In the genomic region with DNA sequence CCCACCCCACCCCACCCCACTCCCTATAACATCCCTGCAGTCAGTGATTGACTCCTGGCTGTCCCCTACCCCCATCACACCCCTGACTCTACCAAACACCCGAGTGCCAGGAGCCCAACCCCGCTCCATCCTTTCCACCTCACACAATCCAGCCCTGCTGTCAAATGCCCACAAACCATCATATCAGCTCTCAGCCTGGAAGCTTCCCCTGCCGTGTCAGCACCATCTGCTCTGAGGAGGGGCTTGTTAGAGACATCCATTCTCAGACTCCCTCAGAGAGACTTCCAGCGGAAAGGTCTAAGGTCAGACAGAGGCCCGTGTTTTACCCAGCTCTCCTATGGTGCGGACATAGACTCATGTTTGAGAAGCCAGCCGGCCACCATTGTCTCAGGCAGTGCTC, we compare ENCODE assay signal across 14 mouse cellular contexts. TPM values are rescaled to one million over a fixed set of nuclear protein-coding genes. Genes with fewer than 3 reads are reported as not detected.
DNase-seq lines count a peak whose midpoint lies in the region; ATAC-seq and TF ChIP-seq lines count a peak whose summit lies in the region.
"Had no signal": no experiment of that assay in that cellular context is flagged by ENCODE, and none has a peak within 500 bp of the region (broad histone marks: within the 10 kb centered on the region; RNA-seq: fewer than 3 reads in every experiment).

No protein-coding gene starts in this region.

- WGBS in heart, embryonic 10.5 days = 26% methylated on average over 7 of the region's 7 CpGs
- WGBS in heart, adult 2 months = 36% methylated on average over 7 of the region's 7 CpGs
- WGBS in liver, embryonic 13.5 days (ENCODE audit: insufficient replicate concordance) = 41% methylated on average over 7 of the region's 7 CpGs
- 53% methylated on average over 7 of the region's 7 CpGs for WGBS in liver, postnatal 0 days (ENCODE audit: insufficient replicate concordance)
- 34% methylated on average over 7 of the region's 7 CpGs for WGBS in hindbrain, embryonic 16.5 days

- no peak for TF ChIP-seq CTCF in heart, adult 2 months (IDR thresholded peaks at IDR 0.05)
- TF ChIP-seq CTCF in liver, postnatal 0 days (IDR thresholded peaks at IDR 0.05; ENCODE audit: low read depth) = no peak

- peaks cover 38% of the 10 kb centered on the region for H3K4me1 ChIP-seq in heart, embryonic 10.5 days
- H3K4me1 ChIP-seq in heart, adult 2 months (ENCODE audit: control insufficient read depth, insufficient read depth, low read length) = peaks cover 10% of the 10 kb centered on the region
- peaks cover 4% of the 10 kb centered on the region for H3K4me1 ChIP-seq in liver, embryonic 13.5 days (replicated peaks)
- H3K4me1 ChIP-seq in liver, postnatal 0 days (ENCODE audit: insufficient read depth) = peaks cover 6% of the 10 kb centered on the region; the same call in 1 of the 2 replicates
- H3K4me1 ChIP-seq in hindbrain, embryonic 16.5 days (ENCODE audit: control insufficient read depth, insufficient read depth, low read depth, low read length) = no peaks in the 10 kb centered on the region
- H3K4me1 ChIP-seq: stomach, embryonic 15.5 days had no signal

- H3K4me3 ChIP-seq in heart, embryonic 10.5 days = no peak overlapping the region; the same call in 1 of the 2 replicates
- no peak overlapping the region for H3K4me3 ChIP-seq in heart, adult 2 months
- no peak overlapping the region for H3K4me3 ChIP-seq in liver, embryonic 13.5 days (replicated peaks)
- no peak overlapping the region for H3K4me3 ChIP-seq in liver, postnatal 0 days (ENCODE audit: low read depth, low read length)
- no peak overlapping the region for H3K4me3 ChIP-seq in hindbrain, embryonic 16.5 days (ENCODE audit: low read length)
- H3K4me3 ChIP-seq: gastrocnemius, adult 2 months; liver, embryonic 15.5 days; stomach, embryonic 15.5 days had no signal

- peak; percentile 81 for DNase-seq in heart, embryonic 10.5 days (ENCODE audit: low spot score)
- DNase-seq in heart, adult 2 months = no peak
- no peak for DNase-seq in liver, embryonic 13.5 days
- DNase-seq in liver, postnatal 0 days = no peak
- DNase-seq in embryo, embryonic 10.5 days (ENCODE audit: low spot score) = peak; percentile 72
- DNase-seq in T-cell, adult 2 months (ENCODE audit: low spot score) = no peak
- DNase-seq in left cerebral cortex, postnatal 36 days (ENCODE audit: low spot score in 2 of 2) = no peak
- DNase-seq: adrenal gland, postnatal 10 days; gastrocnemius, adult 2 months; kidney, postnatal 36 days; right cerebral cortex, adult 18-20 months had no signal

- no peak overlapping the region for H3K9ac ChIP-seq in heart, adult 2 months (ENCODE audit: low read depth, low read length)
- H3K9ac ChIP-seq in liver, embryonic 13.5 days = no peak overlapping the region
- no peak overlapping the region for H3K9ac ChIP-seq in liver, postnatal 0 days (replicated peaks)
- no peak overlapping the region for H3K9ac ChIP-seq in hindbrain, embryonic 16.5 days (ENCODE audit: low read depth, low read length)
- H3K9ac ChIP-seq: liver, embryonic 15.5 days; stomach, embryonic 15.5 days had no signal

- no peak for TF ChIP-seq EP300 in heart, adult 2 months (IDR thresholded peaks at IDR 0.05; ENCODE audit: insufficient read depth, low read depth, low read length)
- no peak for TF ChIP-seq EP300 in liver, postnatal 0 days (IDR thresholded peaks at IDR 0.05; ENCODE audit: low read depth)

- H3K9me3 ChIP-seq in heart, embryonic 10.5 days = 0 out of 2 replicates have a peak, but pooled peaks cover under 1% of the 10 kb centered on the region
- H3K9me3 ChIP-seq in liver, embryonic 13.5 days (replicated peaks) = no peaks in the 10 kb centered on the region
- H3K9me3 ChIP-seq in liver, postnatal 0 days (ENCODE audit: low read length) = no peaks in the 10 kb centered on the region
- no peaks in the 10 kb centered on the region for H3K9me3 ChIP-seq in hindbrain, embryonic 16.5 days (ENCODE audit: control insufficient read depth, low read length)
- H3K9me3 ChIP-seq: liver, embryonic 15.5 days; stomach, embryonic 15.5 days had no signal

- H3K4me2 ChIP-seq in liver, embryonic 13.5 days = no peak overlapping the region
- H3K4me2 ChIP-seq in liver, postnatal 0 days (ENCODE audit: low read depth, low read length) = no peak overlapping the region
- no peak overlapping the region for H3K4me2 ChIP-seq in hindbrain, embryonic 16.5 days (ENCODE audit: low read length)
- H3K4me2 ChIP-seq: liver, embryonic 15.5 days; stomach, embryonic 15.5 days had no signal

- no peaks in the 10 kb centered on the region for H3K27me3 ChIP-seq in heart, embryonic 10.5 days (ENCODE audit: insufficient read depth, poor library complexity, severe bottlenecking)
- no peaks in the 10 kb centered on the region for H3K27me3 ChIP-seq in heart, adult 2 months (ENCODE audit: control insufficient read depth, insufficient read depth, low read length)
- H3K27me3 ChIP-seq in liver, embryonic 13.5 days = no peaks in the 10 kb centered on the region
- H3K27me3 ChIP-seq in liver, postnatal 0 days (ENCODE audit: insufficient read depth, low read length) = no peaks in the 10 kb centered on the region
- H3K27me3 ChIP-seq in hindbrain, embryonic 16.5 days (replicated peaks; ENCODE audit: control insufficient read depth, insufficient read depth, low read length) = no peaks in the 10 kb centered on the region
- H3K27me3 ChIP-seq: liver, embryonic 15.5 days; stomach, embryonic 15.5 days had no signal

- no peak for TF ChIP-seq POLR2A in heart, adult 2 months (IDR thresholded peaks at IDR 0.05; ENCODE audit: insufficient read depth, low read depth, low read length)

- peaks cover 8% of the 10 kb centered on the region; the same call in 1 of the 2 replicates for H3K79me2 ChIP-seq in heart, adult 2 months (replicated peaks; ENCODE audit: control insufficient read depth, insufficient read depth, low read length)

- intact Hi-C loops in heart, adult 2 months (cut with DNase I) = no loop called here
- intact Hi-C loops in left cerebral cortex, postnatal 36 days (cut with DNase I) = no loop called here

- H3K36me3 ChIP-seq in heart, embryonic 10.5 days = no peaks in the 10 kb centered on the region
- no peaks in the 10 kb centered on the region for H3K36me3 ChIP-seq in heart, adult 2 months (ENCODE audit: control insufficient read depth, insufficient read depth, low read length)
- no peaks in the 10 kb centered on the region for H3K36me3 ChIP-seq in liver, embryonic 13.5 days
- no peaks in the 10 kb centered on the region for H3K36me3 ChIP-seq in liver, postnatal 0 days (replicated peaks; ENCODE audit: insufficient read depth, low read length)
- H3K36me3 ChIP-seq in hindbrain, embryonic 16.5 days (ENCODE audit: control insufficient read depth, insufficient read depth, low read length) = no peaks in the 10 kb centered on the region
- H3K36me3 ChIP-seq: liver, embryonic 15.5 days; stomach, embryonic 15.5 days had no signal

- ATAC-seq in liver, embryonic 13.5 days (ENCODE audit: low read depth) = peak; percentile 45; the same call in 1 of the 2 replicates
- ATAC-seq in liver, postnatal 0 days = no peak
- peak; percentile 70 for ATAC-seq in hindbrain, embryonic 16.5 days

- peak overlapping the region; percentile 80 for H3K27ac ChIP-seq in heart, embryonic 10.5 days
- H3K27ac ChIP-seq in heart, adult 2 months = no peak overlapping the region
- no peak overlapping the region for H3K27ac ChIP-seq in liver, embryonic 13.5 days
- H3K27ac ChIP-seq in liver, postnatal 0 days (ENCODE audit: low read depth) = no peak overlapping the region
- no peak overlapping the region for H3K27ac ChIP-seq in hindbrain, embryonic 16.5 days (ENCODE audit: low read depth, low read length)
- H3K27ac ChIP-seq: gastrocnemius, adult 2 months; liver, embryonic 15.5 days; stomach, embryonic 15.5 days had no signal

RNA-seq across cellular contexts. Expression of gene Tjp2, which starts 11.5 kb away (rescaled TPM):
- polyA plus RNA-seq in heart, embryonic 10.5 days (2016; fragmentation: Nextera tagmentation; extraction: Ambion mirVana) = 31.2 and 33.9 TPM in 2 replicates
- total RNA-seq in heart, adult 2 months (2021) = 10 to 100 TPM; 16.1 to 19.2 TPM
- polyA plus RNA-seq in heart, adult 2 months (2012; rRNA removed) = 7.9 and 10.2 TPM in 2 replicates
- 4.7 and 5.3 TPM in 2 replicates for polyA plus RNA-seq in liver, embryonic 13.5 days (2015; fragmentation: Nextera tagmentation; extraction: Ambion mirVana)
- polyA plus RNA-seq in liver, postnatal 0 days (2015; fragmentation: Nextera tagmentation; extraction: Ambion mirVana) = 3.5 and 4.1 TPM in 2 replicates
- 10.1 and 12.6 TPM in 2 replicates for polyA plus RNA-seq in hindbrain, embryonic 16.5 days (2015; fragmentation: Nextera tagmentation; extraction: Ambion mirVana)
- 10 to 100 TPM; 17.1 TPM for total RNA-seq in left cerebral cortex, postnatal 36 days (2021)

Comparison
In these comparisons a context has a peak if more than half of its experiments do, and no peak if none do; other contexts are left out.
1. DNase-seq: peak in heart, embryonic 10.5 days (single experiment) and embryo, embryonic 10.5 days (single experiment); none in heart, adult 2 months (0 of 2), liver, embryonic 13.5 days (single experiment), liver, postnatal 0 days (single experiment), T-cell, adult 2 months (single experiment) and left cerebral cortex, postnatal 36 days (0 of 2).